Mouse (Mus musculus): ENCODE measurements around the gene Git2.

Gene Git2

DNA sequence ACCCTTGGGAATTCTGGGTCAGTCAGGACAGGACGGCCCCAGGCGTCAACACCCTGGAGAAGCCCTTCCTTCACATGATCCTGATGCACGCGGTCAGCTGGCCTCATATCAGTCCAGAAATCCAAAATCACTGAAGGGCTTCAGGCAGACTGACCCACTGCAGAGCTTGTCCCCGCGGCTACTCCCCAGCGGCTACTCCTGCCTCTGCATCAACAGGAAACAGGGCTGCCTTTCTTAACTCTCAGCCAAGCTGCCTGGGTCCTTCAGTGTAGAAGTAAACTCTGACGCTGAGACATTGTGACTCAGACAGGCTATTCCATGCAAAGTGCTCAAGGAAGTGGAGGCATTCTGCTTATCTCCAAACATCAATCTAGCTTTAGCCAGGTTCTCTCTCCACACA is 13.3 kb downstream of the Git2 start:
- DNase-seq = no peak

DNA sequence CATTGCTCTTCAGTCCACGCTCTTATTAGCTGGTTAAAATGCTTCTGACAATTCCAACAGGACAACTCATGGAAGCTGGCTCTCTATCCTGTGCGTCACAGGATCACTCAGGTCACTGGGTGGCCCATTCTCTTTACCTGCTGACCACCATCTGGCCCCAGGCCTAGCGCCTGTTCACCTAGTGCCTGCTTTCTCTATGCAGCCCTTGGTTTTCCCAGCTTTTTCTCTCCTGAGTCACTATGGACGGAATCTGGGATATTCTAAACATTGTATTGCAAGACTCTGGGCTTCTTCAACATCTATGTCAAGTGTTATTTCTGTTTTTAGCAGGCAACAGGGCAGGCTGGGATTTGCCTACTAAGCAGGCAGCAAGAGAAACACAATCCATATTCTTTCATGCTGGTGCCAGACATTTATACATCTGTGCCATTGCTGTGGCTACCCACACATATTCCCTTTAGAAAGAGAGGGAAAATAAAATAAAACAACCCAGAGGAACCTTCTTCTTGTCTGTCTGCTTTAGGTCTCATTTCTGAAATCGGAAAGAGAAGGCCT is 15.7 kb downstream of the Git2 start:
- DNase-seq = no peak

DNA sequence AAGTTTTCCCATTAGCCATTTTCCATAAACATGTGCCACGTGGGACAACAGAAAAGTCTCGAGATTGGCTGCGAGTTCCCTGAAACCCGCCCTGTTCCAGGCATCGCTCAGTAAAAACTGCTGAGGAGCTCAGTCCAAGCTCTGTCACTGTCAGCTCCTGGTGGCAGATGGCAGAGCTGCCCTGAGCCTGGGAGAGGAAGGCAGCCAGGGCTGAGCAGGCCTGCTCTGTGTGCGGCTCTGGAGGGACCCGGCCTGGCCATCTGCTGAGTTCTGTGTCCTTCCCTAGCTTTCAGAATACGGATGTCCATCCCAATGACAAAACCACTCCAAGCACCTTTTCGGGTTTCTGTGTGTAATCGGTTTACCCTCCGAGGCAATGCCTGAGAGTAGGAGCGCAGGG is 21.9 kb downstream of the Git2 start:
- no peak for DNase-seq

DNA sequence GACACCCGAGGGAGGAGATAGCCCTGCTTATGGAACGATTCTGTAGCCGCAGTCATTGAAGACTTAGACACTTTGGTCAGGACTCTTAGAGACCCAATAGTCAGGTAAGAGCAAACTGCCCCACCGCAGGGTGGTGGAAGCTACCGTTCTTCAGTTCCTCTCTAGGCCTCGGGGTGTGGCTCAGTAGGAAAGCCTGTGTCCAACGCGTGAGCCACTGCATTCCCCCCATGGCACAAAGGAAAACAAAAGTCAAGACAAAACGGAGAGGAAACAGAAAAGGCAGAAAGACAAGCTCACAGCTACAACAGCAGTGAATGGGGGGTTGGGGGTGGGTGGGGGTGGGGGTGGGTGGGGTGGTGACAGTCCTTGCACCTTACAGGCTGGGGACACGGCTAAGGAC is 22.9 kb downstream of the Git2 start:
- no peak for DNase-seq

DNA sequence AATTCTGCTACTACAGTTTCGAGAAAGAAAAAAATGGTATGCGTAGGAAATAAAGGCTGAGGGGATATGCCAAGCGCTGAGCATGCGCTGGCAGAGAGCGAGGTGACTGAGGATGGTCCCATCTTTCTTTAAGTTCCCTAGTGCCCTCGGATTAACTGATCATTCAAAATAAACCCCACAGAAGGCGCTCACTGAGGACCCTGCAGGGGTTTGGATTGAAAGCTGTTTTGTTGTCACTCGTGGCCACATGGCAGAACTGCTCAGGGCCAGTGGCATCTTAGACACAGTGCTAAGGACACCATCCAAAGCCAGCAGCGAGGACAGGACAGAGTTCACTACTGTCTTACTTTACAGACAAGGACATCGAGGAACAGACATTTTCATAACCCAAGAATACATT is 25.0 kb downstream of the Git2 start:
- no peak for DNase-seq

DNA sequence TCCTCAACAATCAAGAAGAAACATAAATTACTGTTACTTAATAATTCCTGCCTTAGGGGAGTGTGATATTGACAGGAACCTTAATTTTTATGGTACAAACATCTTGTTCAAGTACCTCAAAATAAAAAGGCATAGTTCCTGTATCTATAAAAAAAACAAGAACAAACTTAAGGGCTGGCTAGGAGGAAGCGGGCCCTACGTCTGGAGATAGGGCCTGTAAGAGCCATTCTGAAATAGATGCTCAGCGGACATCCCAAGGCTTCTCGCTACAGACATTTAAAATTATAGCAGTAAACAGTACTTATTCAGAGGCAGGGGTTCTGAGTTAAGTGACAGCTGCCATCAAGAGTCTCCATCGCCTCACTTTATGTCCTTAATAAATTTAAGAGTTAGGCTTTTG is 27.8 kb downstream of the Git2 start:
- no peak for DNase-seq

DNA sequence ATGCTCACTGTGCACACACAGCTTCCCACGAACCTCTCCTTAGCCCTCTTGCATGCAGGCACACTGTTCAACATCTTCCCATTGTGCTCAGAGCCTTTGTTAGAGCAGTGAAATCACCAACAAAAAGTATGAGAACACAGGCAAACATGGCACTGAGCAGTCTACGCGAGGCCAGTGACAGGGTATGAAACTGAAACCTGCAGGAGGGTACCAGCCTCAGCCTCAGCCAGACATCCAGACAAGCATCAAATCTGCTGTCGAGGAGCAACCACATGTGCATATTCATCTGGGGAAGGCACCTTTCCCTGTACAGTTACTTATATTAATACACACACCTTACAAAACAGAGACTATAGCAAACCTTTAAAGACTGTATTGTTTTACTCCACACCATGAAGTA is 28.4 kb downstream of the Git2 start:
- no peak for DNase-seq

DNA sequence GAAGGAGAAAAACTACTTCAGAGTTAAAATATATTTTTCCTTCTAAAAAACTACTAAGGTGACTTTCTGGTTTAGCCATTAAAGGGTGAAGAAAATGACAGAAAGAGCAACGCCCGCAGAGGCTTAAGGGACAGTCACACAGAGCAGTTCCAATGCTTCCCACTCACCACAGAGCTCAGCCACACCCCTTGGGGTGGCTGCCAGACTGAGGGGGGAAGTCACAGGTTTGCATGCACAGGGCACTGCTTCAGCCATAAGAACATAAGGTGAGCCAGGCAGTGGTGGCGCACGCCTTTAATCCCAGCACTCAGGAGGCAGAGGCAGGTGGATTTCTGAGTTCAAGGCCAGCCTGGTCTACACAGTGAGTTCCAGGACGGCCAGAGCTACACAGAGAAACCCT is 29.7 kb downstream of the Git2 start:
- DNase-seq = no peak

DNA sequence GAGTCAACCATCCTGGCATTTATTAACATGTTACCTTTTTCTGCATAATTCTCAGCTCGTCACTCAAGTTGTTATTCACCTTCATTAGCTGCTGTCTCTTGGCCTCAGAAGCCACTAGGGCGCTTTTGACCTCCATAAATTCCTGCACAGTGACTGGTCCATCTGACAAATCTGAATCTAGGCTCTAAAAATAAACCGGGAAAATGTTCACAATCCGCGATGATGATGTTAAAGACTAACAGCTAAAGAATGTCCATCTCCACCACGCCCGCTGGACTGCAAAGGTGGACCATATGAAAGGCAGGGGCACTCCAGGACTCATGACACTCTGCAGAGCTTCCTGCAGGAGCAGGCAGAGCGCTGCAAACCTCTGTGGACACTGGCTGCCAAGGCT is 31.6 kb downstream of the Git2 start:
- DNase-seq = no peak

DNA sequence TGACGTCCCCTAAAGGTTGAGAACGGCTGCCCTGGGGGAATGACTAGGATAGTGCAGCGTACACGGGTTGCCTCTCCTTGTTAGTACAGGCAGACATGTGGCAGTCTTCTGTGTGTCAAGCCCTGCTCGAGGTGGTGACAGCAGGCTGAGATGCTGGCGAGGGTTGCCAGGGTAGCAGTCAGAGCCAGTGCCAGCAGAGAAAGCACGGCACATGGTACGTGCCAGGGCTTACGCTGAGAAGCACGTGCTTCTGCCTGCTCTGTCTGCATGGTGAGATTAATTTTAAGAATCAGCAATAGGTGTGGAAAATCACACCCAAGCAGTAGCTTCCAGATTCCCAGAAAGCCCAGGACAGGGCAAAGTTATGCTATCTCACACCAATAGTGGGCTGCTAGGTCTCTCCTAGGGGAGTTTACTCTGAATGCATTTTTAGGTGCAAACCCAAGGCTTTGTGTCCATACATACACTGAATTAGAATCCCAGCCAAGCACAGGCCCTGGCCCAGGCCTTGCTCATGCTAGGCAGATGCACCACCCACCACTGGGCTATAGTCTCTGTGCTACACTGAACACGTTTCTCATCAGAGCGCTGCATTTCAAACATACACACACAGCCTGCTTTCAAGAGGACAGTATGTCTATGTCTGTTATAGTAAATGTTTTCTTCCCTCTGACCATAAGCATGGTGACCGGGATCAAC is 32.2 kb downstream of the Git2 start:
- DNase-seq = no peak

DNA sequence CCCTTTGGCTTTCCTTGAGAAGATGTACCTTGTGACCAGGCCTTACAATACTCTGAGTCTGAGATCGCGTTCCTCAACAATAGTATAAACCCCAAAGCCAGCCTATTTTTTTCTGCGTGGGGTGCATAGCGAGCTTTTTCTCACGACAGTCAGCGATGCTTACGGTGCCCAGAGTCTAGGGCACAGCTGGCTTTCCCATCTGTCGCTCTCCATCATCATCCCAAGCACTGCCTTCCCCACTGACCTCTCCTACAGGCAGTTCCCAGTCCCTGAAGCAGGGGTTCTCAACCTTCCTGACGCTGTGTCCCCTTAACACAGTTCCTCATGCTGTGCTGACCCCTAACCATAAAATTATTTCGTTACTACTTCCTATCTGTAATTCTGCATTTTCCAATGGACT is 32.7 kb downstream of the Git2 start:
- DNase-seq = no peak

DNA sequence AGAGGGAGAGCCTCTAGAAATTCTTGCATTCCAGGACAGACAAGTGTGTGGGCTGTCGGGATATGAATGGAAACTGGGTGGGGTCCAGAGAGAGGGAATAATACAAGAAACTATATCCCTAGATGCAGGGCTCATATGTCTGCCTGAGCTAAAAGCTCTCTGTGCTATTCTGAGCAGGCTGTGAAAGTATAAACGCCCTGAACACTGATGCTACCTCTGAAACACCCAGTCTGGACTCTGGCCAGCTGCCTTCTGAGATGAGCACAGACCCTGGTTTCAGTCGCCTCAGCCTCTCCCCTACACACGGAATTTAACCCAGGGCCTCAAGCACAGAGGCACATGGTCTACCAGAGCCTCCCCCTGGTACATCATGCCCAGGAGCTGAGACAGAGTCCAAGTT is 34.7 kb downstream of the Git2 start:
- no peak for DNase-seq

DNA sequence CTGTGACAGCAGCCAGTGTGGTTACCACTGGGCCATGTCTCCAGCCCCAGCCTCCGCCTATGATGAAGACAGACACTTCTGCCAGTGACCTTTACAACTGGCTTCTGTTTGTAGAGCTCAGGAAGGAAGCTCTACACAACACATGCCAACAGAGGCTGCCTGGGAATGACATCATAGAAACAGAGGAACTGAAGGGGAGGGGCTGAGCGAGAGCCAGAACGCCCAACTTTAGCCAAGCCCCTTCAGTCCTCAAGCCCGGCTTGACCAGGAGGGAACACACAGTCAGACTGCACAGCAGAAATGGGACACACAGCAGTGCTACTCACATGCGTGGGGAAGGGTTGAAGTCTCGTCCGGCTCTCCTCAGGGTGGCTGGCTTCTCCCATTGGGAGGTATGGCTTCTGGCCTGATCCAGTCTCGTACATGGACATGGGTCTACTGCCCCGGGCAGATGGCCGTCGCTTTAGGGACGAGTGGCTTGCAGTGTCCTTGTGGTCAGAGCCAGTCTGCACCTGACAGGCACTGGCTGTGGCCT is 36.5 kb downstream of the Git2 start:
- DNase-seq = no peak

DNA sequence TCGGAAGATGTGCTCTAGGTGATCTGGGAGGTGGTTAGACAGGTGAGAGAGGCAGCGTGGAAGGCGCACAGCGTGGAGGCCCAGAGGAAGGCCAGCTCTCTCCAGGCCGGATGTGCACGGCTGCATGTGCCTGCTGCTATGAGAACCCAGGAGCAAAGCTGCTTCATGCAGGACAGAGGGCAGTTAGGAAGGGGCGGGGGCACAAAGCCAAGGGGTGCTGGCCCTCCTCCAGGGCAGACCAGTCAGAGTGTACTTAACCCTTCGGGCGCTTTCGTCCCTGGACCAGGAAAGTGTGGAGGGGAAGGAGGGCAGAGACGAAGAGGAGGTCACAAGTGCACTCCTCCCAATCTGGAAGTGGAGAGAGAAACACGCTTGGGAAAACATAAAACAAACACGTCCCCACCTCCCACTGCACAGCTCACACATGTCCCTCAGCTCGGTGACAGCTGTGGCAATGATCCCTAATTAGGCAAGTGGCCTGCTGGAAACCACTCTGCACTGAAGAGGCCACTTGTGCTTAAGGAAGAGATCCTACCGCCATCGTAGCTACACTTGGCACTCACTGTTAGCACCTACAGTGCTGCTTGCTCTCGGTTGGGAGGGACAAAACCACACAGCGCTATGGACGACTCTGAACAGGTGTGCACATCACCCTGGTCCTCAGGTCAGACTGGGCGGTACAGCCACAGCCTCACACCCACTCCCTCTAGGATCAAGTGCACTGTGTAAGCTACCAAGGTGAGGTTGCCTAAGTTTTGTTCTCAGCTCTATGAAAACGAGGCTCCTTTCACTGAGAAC is 38.0 kb downstream of the Git2 start:
- no peak for DNase-seq

DNA sequence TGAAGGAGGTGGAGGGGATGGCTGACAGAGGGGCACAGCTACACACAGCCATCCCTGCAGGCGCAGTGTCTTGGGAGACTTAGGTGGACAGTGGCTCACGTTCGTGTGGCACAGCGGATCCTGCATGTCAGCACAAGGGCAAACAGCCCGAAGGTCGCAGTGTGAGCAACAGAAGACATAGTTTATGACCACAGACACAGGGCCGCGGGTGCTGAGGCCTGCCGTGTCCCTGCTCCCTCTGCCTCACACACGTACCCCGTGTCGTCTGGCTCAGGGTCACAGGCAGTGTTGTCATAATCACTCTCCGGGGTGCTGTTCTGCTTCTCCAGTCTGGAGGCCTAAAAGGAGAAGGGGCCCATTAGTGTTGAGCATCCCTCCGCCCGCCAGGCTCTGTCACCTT is 41.7 kb downstream of the Git2 start:
- DNase-seq = no peak

DNA sequence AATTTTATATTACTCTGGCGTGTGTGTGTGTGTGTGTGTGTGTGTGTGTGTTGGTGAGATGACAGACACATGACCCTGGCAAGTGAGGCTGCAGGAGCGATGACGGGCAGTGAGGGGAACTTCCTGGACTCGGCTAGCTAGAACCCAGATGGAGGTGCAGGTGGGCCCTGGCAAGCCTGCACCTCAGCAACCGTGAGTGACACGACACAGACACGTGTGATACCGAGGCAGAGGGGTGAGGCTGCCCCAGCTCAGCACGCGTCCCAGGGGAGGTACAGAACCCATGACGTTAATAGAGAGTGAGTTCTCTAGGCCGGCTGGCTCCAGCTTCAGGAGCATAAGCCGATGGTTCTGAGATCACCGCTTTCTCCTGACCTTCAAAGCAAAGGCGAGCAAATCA is 43.3 kb downstream of the Git2 start:
- DNase-seq = no peak

DNA sequence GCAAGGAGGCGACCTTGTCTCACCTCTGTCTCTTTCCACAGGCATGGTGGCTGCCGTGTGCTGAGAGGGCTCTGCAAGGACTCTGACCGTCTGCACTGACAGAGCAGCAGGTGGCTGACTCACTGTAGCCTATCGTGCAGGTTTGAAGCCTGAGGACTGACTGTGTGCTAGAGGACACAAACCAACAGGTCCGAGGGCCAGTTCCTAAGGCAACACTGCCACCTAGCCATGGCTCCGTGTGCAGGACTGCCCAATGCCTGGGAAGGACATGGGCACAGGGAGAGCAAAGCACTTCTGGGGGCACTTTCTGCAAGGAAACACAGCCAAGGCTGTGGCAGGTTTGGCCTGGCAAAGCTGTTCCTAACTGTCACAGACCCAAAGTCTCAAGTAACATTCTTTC is 43.8 kb downstream of the Git2 start:
- DNase-seq = no peak

DNA sequence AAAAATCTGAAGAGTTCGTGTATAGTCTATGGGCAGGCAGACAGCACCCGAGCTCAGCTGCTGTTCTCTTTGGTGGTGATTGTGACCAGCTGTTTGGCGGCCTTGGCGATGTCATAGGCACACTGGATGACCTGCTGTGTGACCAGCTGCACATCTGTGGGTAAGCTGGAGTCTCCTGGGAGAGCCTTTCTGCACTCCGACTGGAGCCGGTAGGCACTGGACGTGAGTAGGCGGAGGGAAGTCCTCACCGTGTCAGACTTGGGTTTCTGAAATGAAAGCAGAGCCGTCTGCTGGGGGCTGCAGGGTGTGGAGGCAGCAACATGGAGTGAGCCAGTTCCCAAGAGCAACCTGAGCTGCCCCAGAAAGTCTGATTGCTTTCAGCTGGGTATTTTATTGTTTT is 45.2 kb downstream of the Git2 start:
- no peak for DNase-seq

DNA sequence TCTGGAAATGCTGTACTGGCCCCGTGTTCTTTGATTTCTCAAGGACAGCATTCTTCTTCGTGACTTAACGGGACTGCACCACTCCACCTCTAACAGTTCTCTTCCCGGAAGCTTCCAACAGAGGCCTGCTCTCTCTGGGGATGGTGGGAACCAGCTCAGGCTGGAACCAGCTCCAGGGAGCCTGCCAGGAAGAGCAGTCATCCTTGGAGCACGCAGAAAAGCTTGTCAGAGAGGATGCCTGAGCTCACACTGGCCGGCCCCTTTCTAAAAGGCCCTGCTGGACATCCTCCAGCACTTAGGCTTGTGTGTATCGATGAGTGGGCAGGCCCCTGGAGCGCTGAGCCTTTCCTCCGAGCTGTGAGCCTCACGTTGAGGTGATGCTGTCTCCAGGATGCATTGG is 47.2 kb downstream of the Git2 start:
- no peak for DNase-seq

DNA sequence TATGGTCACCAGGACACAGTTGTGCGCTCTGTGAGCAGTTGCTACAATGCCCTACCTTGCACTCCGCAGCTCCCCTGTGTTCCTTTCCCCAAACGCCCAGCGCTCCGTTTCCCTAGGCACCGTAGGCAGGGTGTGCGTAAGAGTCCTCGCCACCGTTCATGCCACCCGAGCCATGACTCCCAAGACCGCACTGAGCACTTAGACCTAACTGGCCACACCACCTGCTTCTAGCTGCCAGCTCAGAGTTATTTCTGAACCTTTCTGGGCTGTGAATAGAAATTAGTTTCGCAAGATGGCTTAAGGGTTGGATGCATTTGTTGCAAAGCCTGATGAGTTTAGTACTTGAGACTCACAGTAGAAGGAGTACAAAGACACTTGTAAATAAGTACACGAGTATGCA is 52.5 kb downstream of the Git2 start:
- DNase-seq = no peak

DNA sequence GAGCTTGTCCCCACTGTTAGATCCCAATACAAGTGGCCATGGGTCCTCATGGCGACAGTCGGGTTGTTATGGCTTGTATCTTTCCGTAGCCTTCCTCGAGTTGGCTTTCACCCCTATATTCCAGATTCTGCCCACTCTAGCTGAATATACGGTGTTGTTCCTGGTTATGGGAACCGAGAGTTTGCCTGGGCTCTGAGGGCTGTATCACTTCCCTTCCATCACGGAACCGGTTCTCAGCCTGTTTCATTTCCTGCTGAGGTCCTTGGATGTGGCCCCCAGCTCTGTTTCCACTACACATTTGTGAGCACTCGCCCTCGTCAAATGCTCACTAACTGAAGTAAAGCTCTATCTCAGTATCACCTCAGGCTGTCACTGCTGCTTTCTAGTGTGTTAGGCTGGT is 53.3 kb downstream of the Git2 start:
- no peak for DNase-seq

DNA sequence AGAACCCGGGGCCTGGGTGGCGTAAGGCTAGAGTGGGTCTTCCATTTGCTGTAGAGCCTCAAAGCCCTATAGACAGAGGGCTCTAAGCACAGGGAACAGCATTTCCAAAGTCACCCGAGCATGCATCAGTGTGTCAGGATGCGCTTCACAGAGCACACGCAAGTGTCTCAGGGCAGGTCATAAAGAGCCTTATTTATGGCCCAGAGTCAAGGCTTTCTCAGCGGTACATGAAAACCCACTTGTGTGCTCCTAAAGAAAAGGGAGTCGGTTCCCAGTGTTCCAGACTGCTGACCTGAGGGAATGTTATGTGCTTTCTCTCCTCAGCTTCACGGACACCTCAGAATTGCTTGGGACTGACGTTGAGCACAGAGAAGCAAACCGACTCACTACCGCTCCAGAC is 54.5 kb downstream of the Git2 start:
- DNase-seq = no peak

DNA sequence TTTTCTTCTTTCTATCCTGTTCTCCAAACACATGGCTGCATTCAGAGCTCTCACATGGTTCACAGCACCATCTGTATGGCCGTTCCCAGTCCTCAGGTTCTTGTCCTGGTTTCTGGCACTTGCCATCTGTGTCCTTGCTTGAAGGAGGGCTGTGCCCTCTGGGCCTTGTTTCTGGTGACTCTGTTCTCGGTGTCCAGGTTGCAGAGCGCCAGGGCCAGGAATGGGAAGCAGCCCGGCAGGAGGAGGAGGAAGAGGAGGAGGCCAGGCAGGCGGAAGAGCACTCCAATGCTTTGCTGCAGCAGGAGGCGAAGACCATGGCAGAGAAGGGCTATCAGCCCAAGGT is 55.4 kb downstream of the Git2 start:
- no peak for DNase-seq
